Mouse (Mus musculus): ENCODE measurements around the gene Nav2.

- no peak for TF ChIP-seq CTCF (IDR thresholded peaks at IDR 0.05)
- TF ChIP-seq POLR2A (IDR thresholded peaks at IDR 0.05; ENCODE audit: insufficient read depth, low read depth, low read length) = no peak
- no peak for TF ChIP-seq EP300 (IDR thresholded peaks at IDR 0.05; ENCODE audit: insufficient read depth, low read depth, low read length)
Measured at GRCm38 (mm10) chr7:49382884-49383283, 474.4 kb downstream of the Nav2 start.

All from heart, adult 2 months (tissue).